Mouse (Mus musculus) heart, embryonic 14.5 days (tissue): Measurements from ENCODE around the gene Tpcn2. TPM values are rescaled to one million over a fixed set of nuclear protein-coding genes. Genes with fewer than 3 reads are reported as not detected.

Experiments used
- ATAC-seq: fragments of 200-750 bp; cut with Nextera tagmentation; 2 replicates; pipeline ENCODE4 v1.8.0; 2017; ENCODE audit warnings: low read depth, moderate TSS enrichment; ENCODE audit not compliant: insufficient number of reproducible peaks, insufficient read depth, low FRiP score
- H3K27ac ChIP-seq, 2 experiments: fragments of 200-500 bp in 1 of 2; fragments of 300-500 bp in 1 of 2; sonication (generic) in 1 of 2; replicated peaks in 1 of 2; 2 replicates each; pipeline ENCODE4 v1.5.1; 2012 to 2014; ENCODE audit warnings: low read depth in 2 of 2, low read length in 2 of 2, control low read depth in 1 of 2, mild to moderate bottlenecking in 1 of 2, mixed read lengths in 1 of 2; ENCODE audit not compliant: control insufficient read depth in 1 of 2, insufficient read depth in 1 of 2
- H3K27me3 ChIP-seq: fragments of 300-500 bp; sonication (generic); 2 replicates; pipeline ENCODE4 v1.6.1; 2014; ENCODE audit warnings: mild to moderate bottlenecking, low read length, control low read depth; ENCODE audit not compliant: control insufficient read depth, insufficient read depth
- H3K36me3 ChIP-seq: fragments of 300-500 bp; sonication (generic); 2 replicates; pipeline ENCODE4 v1.6.1; 2014; ENCODE audit warnings: mild to moderate bottlenecking, control low read depth, low read length, mixed read lengths; ENCODE audit not compliant: control insufficient read depth, insufficient read depth
- H3K4me1 ChIP-seq, 2 experiments: fragments of 200-500 bp in 1 of 2; fragments of 300-500 bp in 1 of 2; sonication (generic) in 1 of 2; 2 replicates each; pipeline ENCODE4 v1.6.1; 2012 to 2014; ENCODE audit warnings: low read length in 2 of 2, control low read depth in 1 of 2, mixed read lengths in 1 of 2; ENCODE audit not compliant: control insufficient read depth in 2 of 2, insufficient read depth in 2 of 2
- H3K4me2 ChIP-seq: fragments of 300-500 bp; sonication (generic); 2 replicates; pipeline ENCODE4 v1.6.1; 2014; ENCODE audit warnings: mild to moderate bottlenecking, low read length
- H3K4me3 ChIP-seq, 2 experiments: fragments of 200-500 bp in 1 of 2; fragments of 300-500 bp in 1 of 2; sonication (generic) in 1 of 2; 2 replicates each; pipeline ENCODE4 v1.5.1; 2012 to 2014; ENCODE audit warnings: low read length in 2 of 2, mild to moderate bottlenecking in 2 of 2, control low read depth in 1 of 2, low read depth in 1 of 2, moderate library complexity in 1 of 2; ENCODE audit not compliant: control insufficient read depth in 1 of 2, insufficient read depth in 1 of 2
- H3K9ac ChIP-seq: fragments of 300-500 bp; sonication (generic); 2 replicates; pipeline ENCODE4 v1.6.1; 2014; ENCODE audit warnings: mild to moderate bottlenecking, low read length
- H3K9me3 ChIP-seq: fragments of 300-500 bp; sonication (generic); 2 replicates; pipeline ENCODE4 v1.6.1; 2016; ENCODE audit warnings: low read length, control low read depth; ENCODE audit not compliant: control insufficient read depth
- whole genome bisulfite sequencing: fragments of 180-500 bp; shearing (Covaris S2); extraction: QIAGEN DNeasy Blood & Tissue Kit; methylation state at CpG from one replicate; pipeline ENCODE4 v1.1.7; 2014; 5-methylcytosine and 5-hydroxymethylcytosine counted together
- polyA plus RNA-seq: library from polyadenylated mRNA; unstranded; fragments of >200 nt; fragmentation: Nextera tagmentation; extraction: Ambion mirVana; gene quantifications from 2 replicates; pipeline ENCODE4 v1.2.1, GENCODE M21; 2014

The Tpcn2 gene
- 2.4 and 3.0 TPM in 2 replicates for polyA plus RNA-seq

GRCm38 (mm10) chr7:145283487-145284187 is at the start of gene Tpcn2:
Tpcn2 (minus strand) TSS chr7:145284011.
- Histone ChIP-seq H3K27me3 (no peaks in the 10 kb centered on the region), H3K4me3 (peak within 1 kb of the TSS; percentile 58 to 65)

GRCm38 (mm10) chr7:145332376-145333041 is 48.7 kb upstream of the Tpcn2 start:
- H3K4me2 ChIP-seq: no peak overlapping the region
- H3K36me3 ChIP-seq: no peaks in the 10 kb centered on the region
- no peak for ATAC-seq
- peaks cover 17 to 21% of the 10 kb centered on the region in 2 experiments for H3K4me1 ChIP-seq
- no peak overlapping the region for H3K9ac ChIP-seq
- H3K9me3 ChIP-seq: no peaks in the 10 kb centered on the region
- no peak overlapping the region; a peak in 1 of 4 replicates for H3K27ac ChIP-seq
- no peak overlapping the region for H3K4me3 ChIP-seq
- H3K27me3 ChIP-seq: no peaks in the 10 kb centered on the region
- 7% methylated on average over 1 of the region's 1 CpGs for WGBS

More at GRCm38 (mm10) chr7:145283487-145284187, at the start of gene Tpcn2:
- Histone ChIP-seq H3K9me3 (no peaks in the 10 kb centered on the region), H3K4me1 (peaks cover 7 to 12% of the 10 kb centered on the region in 2 experiments), H3K27ac (peak within 1 kb of the TSS in 1 of 2 experiments; percentile 50; a peak in 1 of 4 replicates), H3K36me3 (peaks cover 15% of the 10 kb centered on the region), H3K9ac (peak within 1 kb of the TSS; percentile 85), H3K4me2 (peak within 1 kb of the TSS; percentile 85)
- peak; percentile 85 for ATAC-seq
- WGBS: 3% methylated on average over 18 of the region's 18 CpGs

- no peak overlapping the region for H3K27ac ChIP-seq
- H3K9me3 ChIP-seq: no peaks in the 10 kb centered on the region
- no peak overlapping the region for H3K4me3 ChIP-seq
- no peak for ATAC-seq
- WGBS: 27% methylated on average over 2 of the region's 2 CpGs
- H3K27me3 ChIP-seq: no peaks in the 10 kb centered on the region
- peaks cover 17 to 21% of the 10 kb centered on the region in 2 experiments for H3K4me1 ChIP-seq
- no peaks in the 10 kb centered on the region for H3K36me3 ChIP-seq
- no peak overlapping the region for H3K4me2 ChIP-seq
- H3K9ac ChIP-seq: no peak overlapping the region
Observed at GRCm38 (mm10) chr7:145330641-145331040, 46.8 kb upstream of the Tpcn2 start.

GRCm38 (mm10) chr7:145329982-145330381 is 46.2 kb upstream of the Tpcn2 start:
- 44% methylated on average over 2 of the region's 2 CpGs for WGBS
- no peak for ATAC-seq
- no peak overlapping the region for H3K4me2 ChIP-seq
- H3K4me3 ChIP-seq: no peak overlapping the region
- no peak overlapping the region for H3K9ac ChIP-seq
- peaks cover 17 to 21% of the 10 kb centered on the region in 2 experiments for H3K4me1 ChIP-seq
- no peaks in the 10 kb centered on the region for H3K27me3 ChIP-seq
- no peaks in the 10 kb centered on the region for H3K9me3 ChIP-seq
- no peak overlapping the region for H3K27ac ChIP-seq
- no peaks in the 10 kb centered on the region for H3K36me3 ChIP-seq

- Histone ChIP-seq H3K4me2 (no peak overlapping the region), H3K9ac (no peak overlapping the region), H3K27me3 (no peaks in the 10 kb centered on the region), H3K36me3 (no peaks in the 10 kb centered on the region), H3K4me1 (peaks cover 9 to 10% of the 10 kb centered on the region in 2 experiments), H3K9me3 (no peaks in the 10 kb centered on the region), H3K27ac (no peak overlapping the region), H3K4me3 (no peak overlapping the region)
- no peak for ATAC-seq
- 33% methylated on average over 2 of the region's 2 CpGs for WGBS
Observed at GRCm38 (mm10) chr7:145325697-145326096, 41.9 kb upstream of the Tpcn2 start.

- ATAC-seq: no peak
- no peaks in the 10 kb centered on the region for H3K36me3 ChIP-seq
- no peaks in the 10 kb centered on the region for H3K27me3 ChIP-seq
- H3K27ac ChIP-seq: no peak overlapping the region
- H3K9ac ChIP-seq: no peak overlapping the region
- no peak overlapping the region for H3K4me2 ChIP-seq
- WGBS: 32% methylated on average over 4 of the region's 4 CpGs
- H3K9me3 ChIP-seq: no peaks in the 10 kb centered on the region
- H3K4me3 ChIP-seq: no peak overlapping the region
- H3K4me1 ChIP-seq: no peaks in the 10 kb centered on the region
Observed at GRCm38 (mm10) chr7:145323607-145324006, 39.8 kb upstream of the Tpcn2 start.

- no peaks in the 10 kb centered on the region for H3K27me3 ChIP-seq
- no peak overlapping the region for H3K4me2 ChIP-seq
- no peaks in the 10 kb centered on the region for H3K9me3 ChIP-seq
- ATAC-seq: no peak
- H3K36me3 ChIP-seq: no peaks in the 10 kb centered on the region
- no peak overlapping the region for H3K4me3 ChIP-seq
- WGBS: 61% methylated on average over 3 of the region's 3 CpGs
- H3K27ac ChIP-seq: no peak overlapping the region
- H3K4me1 ChIP-seq: no peaks in the 10 kb centered on the region
- H3K9ac ChIP-seq: no peak overlapping the region
Observed at GRCm38 (mm10) chr7:145319481-145319880, 35.7 kb upstream of the Tpcn2 start.
